Mouse (Mus musculus) adrenal gland, postnatal 25 days (tissue): ENCODE data around the gene Id1. TPM values are rescaled to one million over a fixed set of nuclear protein-coding genes. Genes with fewer than 3 reads are reported as not detected.

Experiments
- DNase-seq: peaks from one replicate; pipeline ENCODE4 v3.0.0; 2021; ENCODE audit warnings: mixed read lengths
- microRNA-seq, 2 experiments: library from miRNA; unstranded; fragments of <30 nt; microRNA quantifications; one replicate each; pipeline ENCODE4 v1.2.0; 2021
- total RNA-seq: library from RNA; stranded (reverse); gene quantifications from 2 replicates; pipeline ENCODE4 v1.2.3, GENCODE M21; 2021

The Id1 gene
- total RNA-seq, 1 experiment from 2014 or later, result 73.3 TPM

GRCm38 (mm10) chr2:152784640-152785039 is 48.6 kb downstream of the Id1 start:
- no peak for DNase-seq

DNA sequence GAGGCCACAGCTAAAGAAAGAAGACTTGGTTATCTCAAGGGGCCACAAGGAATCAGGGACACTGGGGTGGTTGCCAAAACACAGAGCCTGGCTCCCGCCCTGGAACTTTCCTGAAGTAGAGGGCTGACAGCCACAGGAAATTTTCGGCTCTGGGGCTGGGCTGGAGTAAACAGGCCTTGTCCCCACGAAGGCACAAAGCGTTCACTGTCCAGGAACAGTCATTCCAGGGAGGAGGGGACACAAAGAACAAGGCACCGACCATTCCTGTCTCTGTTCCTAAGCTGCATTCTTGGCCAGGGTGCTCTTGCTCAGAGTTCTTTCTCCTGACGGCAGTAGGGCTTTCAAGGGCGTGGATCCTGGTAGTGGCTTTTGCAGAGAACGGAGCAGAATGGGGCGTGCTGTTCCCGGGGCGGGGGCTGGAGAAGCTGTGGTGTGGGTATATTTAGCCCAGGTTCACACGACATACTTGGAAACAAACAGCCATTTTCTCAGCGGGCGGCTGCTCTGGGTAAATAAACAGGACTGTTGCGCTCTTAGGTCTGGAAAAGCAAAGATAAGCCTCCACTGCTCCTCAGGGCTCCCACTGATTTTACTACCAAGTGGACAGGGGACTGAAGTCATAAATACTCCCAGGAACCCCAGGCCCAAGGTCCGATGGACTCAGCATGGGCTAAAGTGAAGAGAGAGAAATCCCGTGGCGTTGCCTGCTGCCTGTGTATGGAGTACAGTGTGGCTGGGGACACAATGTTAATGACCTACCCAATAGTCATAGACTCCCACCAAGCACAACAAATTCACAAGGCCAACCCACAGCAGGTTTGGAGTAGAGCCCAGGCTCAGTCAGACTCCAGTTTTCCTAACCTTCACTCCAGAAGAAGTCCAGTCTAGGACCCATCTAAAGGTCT is 49.6 kb downstream of the Id1 start:
- peak; percentile 75 for DNase-seq

Small RNA genes lying within 50 kb of the gene (microRNA-seq; reads per million reads assigned to microRNA genes)
- 0 reads per million in 2 experiments for gene Gm23802

Other genes with a start within 250 kb of the Id1 start
- not detected in 2 replicates for gene Defb22, start 246.1 kb upstream of the Id1 start, total RNA-seq
- not detected in 2 replicates for gene Defb26, start 224.6 kb upstream of the Id1 start, total RNA-seq
- gene Defb28, start 218.0 kb upstream of the Id1 start, total RNA-seq, result not detected in 2 replicates
- not detected in 2 replicates for gene Defb29, start 196.2 kb upstream of the Id1 start, total RNA-seq
- gene Gm17416, start 166.9 kb upstream of the Id1 start, total RNA-seq, result not detected in 2 replicates
- not detected in 2 replicates for gene Defb21, start 163.5 kb upstream of the Id1 start, total RNA-seq
- 0.97 TPM in 1 of 2 replicates, not detected in the other for gene Defb19, start 155.9 kb upstream of the Id1 start, total RNA-seq
- gene Defb45, start 136.9 kb upstream of the Id1 start, total RNA-seq, result not detected in 2 replicates
- gene Defb36, start 131.9 kb upstream of the Id1 start, total RNA-seq, result 1.0 TPM in 1 of 2 replicates, not detected in the other
- gene Defb25, start 113.2 kb upstream of the Id1 start, total RNA-seq, result 2.5 TPM in 1 of 2 replicates, not detected in the other
- gene Rem1, start 109.3 kb upstream of the Id1 start, total RNA-seq, result 8.1 and 9.0 TPM in 2 replicates
- gene H13, start 66.8 kb upstream of the Id1 start, total RNA-seq, result 149 and 153 TPM in 2 replicates
- 34.2 and 37.9 TPM in 2 replicates for gene Mcts2, start 49.2 kb upstream of the Id1 start, total RNA-seq
- gene Cox4i2, start 17.9 kb downstream of the Id1 start, total RNA-seq, result 4.2 and 4.3 TPM in 2 replicates
- gene Bcl2l1, start 95.5 kb downstream of the Id1 start, total RNA-seq, result 48.9 and 61.8 TPM in 2 replicates
- 9.6 and 13.5 TPM in 2 replicates for gene Tpx2, start 111.7 kb downstream of the Id1 start, total RNA-seq
- not detected in 2 replicates for gene Mylk2, start 175.1 kb downstream of the Id1 start, total RNA-seq
- 2.1 and 2.9 TPM in 2 replicates for gene Foxs1, start 197.0 kb downstream of the Id1 start, total RNA-seq
- 1.0 and 4.9 TPM in 2 replicates for gene Dusp15, start 215.4 kb downstream of the Id1 start, total RNA-seq
- gene Ttll9, start 226.2 kb downstream of the Id1 start, total RNA-seq, result not detected in 2 replicates